In the genomic region with DNA sequence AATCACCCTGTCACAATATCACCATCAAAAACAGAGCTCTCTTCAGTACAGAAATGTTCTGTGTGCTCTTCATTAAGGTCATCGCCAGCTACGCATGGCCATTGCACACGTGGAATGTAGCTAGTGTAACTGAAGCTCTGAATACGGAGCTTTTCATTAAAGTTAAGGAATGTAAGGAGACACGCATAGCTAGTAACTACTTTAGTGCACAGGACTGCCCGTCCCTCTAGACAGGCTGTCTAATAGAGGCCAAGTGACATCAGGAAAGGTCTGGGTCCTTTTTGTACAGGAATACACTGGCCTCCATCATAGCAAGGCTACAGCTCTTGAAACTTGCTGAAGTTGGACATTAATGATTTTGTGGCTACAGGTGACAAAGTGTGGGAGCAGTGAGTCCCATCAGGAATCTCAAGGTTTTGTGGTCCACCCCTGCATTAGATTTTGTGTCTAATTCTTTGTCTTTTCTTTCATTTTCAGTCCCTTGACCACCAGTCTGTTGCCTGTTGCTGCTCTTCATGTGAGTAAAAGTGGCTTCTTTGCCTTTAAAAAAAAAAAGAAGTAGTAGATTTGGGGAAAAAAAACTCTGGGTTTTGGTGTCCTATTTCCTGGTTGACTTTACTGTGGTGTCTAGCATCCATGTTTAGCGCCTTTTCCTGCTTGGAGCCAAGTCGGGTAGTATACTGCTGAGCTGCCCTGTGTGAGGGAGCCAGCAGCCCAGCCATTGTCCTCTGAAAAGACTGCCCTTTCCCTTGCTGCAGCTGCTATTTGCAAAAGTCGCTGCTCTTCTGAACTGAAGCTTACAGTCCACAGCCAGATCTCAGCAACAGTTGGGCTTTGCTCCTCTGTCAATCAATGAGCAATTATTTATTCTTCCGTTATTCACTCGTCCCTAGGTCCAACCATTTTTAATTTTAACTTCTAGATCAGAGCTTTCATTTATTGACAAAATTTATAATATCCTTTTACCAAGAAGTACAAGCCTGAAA, we compare ENCODE assay signal across 9 mouse cellular contexts.
A peak's percentile ranks its signal among the peaks of the same experiment; 100 is the strongest.
DNase-seq lines count a peak whose midpoint lies in the region; ATAC-seq lines count a peak whose summit lies in the region.
"Had no signal": no experiment of that assay in that cellular context is flagged by ENCODE, and none has a peak within 500 bp of the region (broad histone marks: within the 10 kb centered on the region; RNA-seq: fewer than 3 reads in every experiment).

No protein-coding gene starts in this region.

- H3K9me3 ChIP-seq in forebrain, embryonic 13.5 days (replicated peaks): no peaks in the 10 kb centered on the region
- H3K9me3 ChIP-seq in forebrain, embryonic 16.5 days (ENCODE audit: control insufficient read depth, low read length): no peaks in the 10 kb centered on the region
- H3K9me3 ChIP-seq in embryonic facial prominence, embryonic 12.5 days: no peaks in the 10 kb centered on the region
- H3K9me3 ChIP-seq in neural tube, embryonic 14.5 days (ENCODE audit: control insufficient read depth, low read length): no peaks in the 10 kb centered on the region

- H3K9ac ChIP-seq in forebrain, embryonic 13.5 days: no peak overlapping the region
- H3K9ac ChIP-seq in forebrain, embryonic 16.5 days (replicated peaks; ENCODE audit: low read depth, low read length): no peak overlapping the region
- no peak overlapping the region for H3K9ac ChIP-seq in embryonic facial prominence, embryonic 12.5 days
- H3K9ac ChIP-seq in neural tube, embryonic 14.5 days (replicated peaks; ENCODE audit: low read depth, low read length): no peak overlapping the region

- H3K27ac ChIP-seq in forebrain, embryonic 13.5 days: no peak overlapping the region
- H3K27ac ChIP-seq in forebrain, embryonic 16.5 days (ENCODE audit: low read length): no peak overlapping the region
- H3K27ac ChIP-seq in embryonic facial prominence, embryonic 12.5 days: 0 out of 2 replicates have a peak overlapping the region, but pooled peaks have one; percentile 11
- H3K27ac ChIP-seq in neural tube, embryonic 14.5 days (ENCODE audit: low read depth, low read length): no peak overlapping the region

- no peak overlapping the region for H3K4me3 ChIP-seq in forebrain, embryonic 13.5 days
- H3K4me3 ChIP-seq in forebrain, embryonic 16.5 days (replicated peaks; ENCODE audit: low read length): no peak overlapping the region
- H3K4me3 ChIP-seq in embryonic facial prominence, embryonic 12.5 days: no peak overlapping the region
- no peak overlapping the region for H3K4me3 ChIP-seq in neural tube, embryonic 14.5 days (ENCODE audit: low read depth, low read length)

- peaks cover 47% of the 10 kb centered on the region for H3K4me1 ChIP-seq in forebrain, embryonic 13.5 days
- peaks cover 40% of the 10 kb centered on the region for H3K4me1 ChIP-seq in forebrain, embryonic 16.5 days (replicated peaks; ENCODE audit: control insufficient read depth, insufficient read depth, low read length)
- H3K4me1 ChIP-seq in embryonic facial prominence, embryonic 12.5 days: peaks cover 8% of the 10 kb centered on the region
- H3K4me1 ChIP-seq in neural tube, embryonic 14.5 days (ENCODE audit: control insufficient read depth, insufficient read depth, low read length): peaks cover 4% of the 10 kb centered on the region; the same call in 1 of the 2 replicates

- intact Hi-C loops in left cerebral cortex, postnatal 4 days (cut with DNase I): no loop called here

- no peak overlapping the region for H3K4me2 ChIP-seq in forebrain, embryonic 13.5 days
- H3K4me2 ChIP-seq in forebrain, embryonic 16.5 days (ENCODE audit: low read length): no peak overlapping the region
- no peak overlapping the region for H3K4me2 ChIP-seq in embryonic facial prominence, embryonic 12.5 days (replicated peaks)
- no peak overlapping the region for H3K4me2 ChIP-seq in neural tube, embryonic 14.5 days (ENCODE audit: low read depth, low read length)

- WGBS in forebrain, embryonic 13.5 days: 40% methylated on average over 11 of the region's 11 CpGs
- 39% methylated on average over 11 of the region's 11 CpGs for WGBS in forebrain, embryonic 16.5 days
- WGBS in embryonic facial prominence, embryonic 12.5 days: 44% methylated on average over 11 of the region's 11 CpGs
- WGBS in neural tube, embryonic 14.5 days: 52% methylated on average over 11 of the region's 11 CpGs

- ATAC-seq in forebrain, embryonic 13.5 days: 0 out of 2 replicates have a peak, but pooled peaks have one; percentile 17
- ATAC-seq in forebrain, embryonic 16.5 days: no peak
- ATAC-seq in embryonic facial prominence, embryonic 12.5 days (ENCODE audit: insufficient number of reproducible peaks, insufficient read depth, low FRiP score, low TSS enrichment): peak; percentile 67; the same call in 1 of the 2 replicates
- peak; percentile 60; the same call in 1 of the 2 replicates for ATAC-seq in neural tube, embryonic 14.5 days (ENCODE audit: low read depth)

- H3K36me3 ChIP-seq in forebrain, embryonic 13.5 days (ENCODE audit: poor library complexity, severe bottlenecking): no peaks in the 10 kb centered on the region
- no peaks in the 10 kb centered on the region for H3K36me3 ChIP-seq in forebrain, embryonic 16.5 days (ENCODE audit: control insufficient read depth, insufficient read depth)
- H3K36me3 ChIP-seq in embryonic facial prominence, embryonic 12.5 days: no peaks in the 10 kb centered on the region
- H3K36me3 ChIP-seq in neural tube, embryonic 14.5 days (ENCODE audit: control insufficient read depth, insufficient read depth, low read length): no peaks in the 10 kb centered on the region

- DNase-seq in left cerebral cortex, postnatal 4 days: peak; percentile 40
- DNase-seq in left cerebral cortex, adult 11 months (ENCODE audit: low spot score): no peak
- DNase-seq in urinary bladder, adult 18-20 months (ENCODE audit: low spot score in 2 of 2): no peak
- no peak for DNase-seq in thymus, postnatal 14 days
- DNase-seq: adrenal gland, adult 2 months had no signal

- H3K27me3 ChIP-seq in forebrain, embryonic 13.5 days: no peaks in the 10 kb centered on the region
- no peaks in the 10 kb centered on the region for H3K27me3 ChIP-seq in forebrain, embryonic 16.5 days (replicated peaks; ENCODE audit: control insufficient read depth, insufficient read depth, low read length)
- no peaks in the 10 kb centered on the region for H3K27me3 ChIP-seq in embryonic facial prominence, embryonic 12.5 days
- no peaks in the 10 kb centered on the region for H3K27me3 ChIP-seq in neural tube, embryonic 14.5 days (ENCODE audit: control insufficient read depth, insufficient read depth, low read length)
